Mouse (Mus musculus) midbrain, postnatal 0 days (tissue): ENCODE measurements around the gene Zfp109. TPM values are rescaled to one million over a fixed set of nuclear protein-coding genes. Genes with fewer than 3 reads are reported as not detected.
A peak's percentile ranks its signal among the peaks of the same experiment; 100 is the strongest.

Experiments used
- ATAC-seq: fragments of 200-750 bp; cut with Nextera tagmentation; 2 replicates; pipeline ENCODE4 v1.8.0; 2017; ENCODE audit warnings: moderate number of reproducible peaks, mild to moderate bottlenecking, moderate TSS enrichment, moderate library complexity; ENCODE audit not compliant: low FRiP score
- DNase-seq: peaks from one replicate; pipeline ENCODE4 v3.0.0-alpha.2; 2015; ENCODE audit warnings: low spot score
- H3K27ac ChIP-seq: fragments of 300-500 bp; sonication (generic); 2 replicates; pipeline ENCODE4 v1.5.1; 2014; ENCODE audit warnings: low read depth, mild to moderate bottlenecking, low read length, mixed read lengths
- H3K27me3 ChIP-seq: fragments of 300-500 bp; sonication (generic); 2 replicates; pipeline ENCODE4 v1.6.1; 2014; ENCODE audit warnings: low read length, control low read depth, mixed read lengths; ENCODE audit not compliant: insufficient read depth
- H3K36me3 ChIP-seq: fragments of 300-500 bp; sonication (generic); 2 replicates; pipeline ENCODE4 v1.6.1; 2014; ENCODE audit warnings: low read length, control low read depth, mixed read lengths; ENCODE audit not compliant: insufficient read depth
- H3K4me1 ChIP-seq: fragments of 300-500 bp; sonication (generic); 2 replicates; pipeline ENCODE4 v1.6.1; 2014; ENCODE audit warnings: mild to moderate bottlenecking, control low read depth, antibody characterized with exemption, low read length, mixed read lengths; ENCODE audit not compliant: insufficient read depth
- H3K4me2 ChIP-seq: fragments of 300-500 bp; sonication (generic); 2 replicates; pipeline ENCODE4 v1.6.1; 2014; ENCODE audit warnings: low read depth, mild to moderate bottlenecking, low read length, mixed read lengths; ENCODE audit not compliant: poor library complexity, severe bottlenecking
- H3K4me3 ChIP-seq: fragments of 300-500 bp; sonication (generic); 2 replicates; pipeline ENCODE4 v1.5.1; 2014; ENCODE audit warnings: low read depth, mild to moderate bottlenecking, low read length, moderate library complexity
- H3K9ac ChIP-seq: fragments of 300-500 bp; sonication (generic); replicated peaks from 2 replicates; pipeline ENCODE4 v1.6.1; 2014; ENCODE audit warnings: mild to moderate bottlenecking, low read length, moderate library complexity, mixed read lengths; ENCODE audit not compliant: poor library complexity, severe bottlenecking
- H3K9me3 ChIP-seq: fragments of 300-500 bp; sonication (generic); 2 replicates; pipeline ENCODE4 v1.6.1; 2016; ENCODE audit warnings: low read length, control low read depth
- CTCF ChIP-seq: IDR thresholded peaks from 2 replicates; pipeline ENCODE4 v1.5.1; 2016; ENCODE audit warnings: antibody characterized with exemption, mild to moderate bottlenecking
- WGBS: fragments of 180-500 bp; shearing (Covaris S2); extraction: QIAGEN DNeasy Blood & Tissue Kit; methylation state at CpG from one replicate; pipeline ENCODE4 v1.1.7; 2014; 5-methylcytosine and 5-hydroxymethylcytosine counted together
- polyA plus RNA-seq: library from polyadenylated mRNA; unstranded; fragments of >200 nt; fragmentation: Nextera tagmentation; extraction: Ambion mirVana; gene quantifications from 2 replicates; pipeline ENCODE4 v1.2.1, GENCODE M21; 2015
- total RNA-seq: library from RNA; depleted of rRNA; stranded (reverse); fragments of >200 nt; gene quantifications from 2 replicates; pipeline ENCODE4 v1.2.3, GENCODE M21; 2014

The Zfp109 gene
- total and polyA plus RNA-seq, 2 experiments from 2014 or later, result 2.5 to 5.5 TPM

GRCm38 (mm10) chr7:24268176-24269155, 31.1 kb upstream of the Zfp109 start:
- DNase-seq (peak; percentile 5), ATAC-seq (no peak)
- Histone ChIP-seq H3K4me3 (no peak overlapping the region), H3K9ac (no peak overlapping the region), H3K27me3 (no peaks in the 10 kb centered on the region), H3K27ac (no peak overlapping the region), H3K9me3 (no peaks in the 10 kb centered on the region), H3K36me3 (0 out of 2 replicates have a peak, but pooled peaks cover 3% of the 10 kb centered on the region), H3K4me2 (no peak overlapping the region), H3K4me1 (0 out of 2 replicates have a peak, but pooled peaks cover 4% of the 10 kb centered on the region)
- no peak for TF ChIP-seq CTCF
- 66% methylated on average over 24 of the region's 24 CpGs for WGBS

GRCm38 (mm10) chr7:24260000-24260312, 22.6 kb upstream of the Zfp109 start:
- WGBS, result 91% methylated on average over 4 of the region's 4 CpGs

GRCm38 (mm10) chr7:24259306-24259999, 22.1 kb upstream of the Zfp109 start:
- Histone ChIP-seq H3K36me3 (peaks cover 20% of the 10 kb centered on the region), H3K4me2 (no peak overlapping the region), H3K4me1 (peaks cover 3% of the 10 kb centered on the region), H3K4me3 (no peak overlapping the region), H3K27ac (no peak overlapping the region), H3K9me3 (no peaks in the 10 kb centered on the region), H3K27me3 (no peaks in the 10 kb centered on the region), H3K9ac (no peak overlapping the region)
- ATAC-seq (no peak), DNase-seq (no peak)
- 91% methylated on average over 13 of the region's 13 CpGs for WGBS
- no peak for TF ChIP-seq CTCF

More at GRCm38 (mm10) chr7:24260000-24260312, 22.6 kb upstream of the Zfp109 start:
- Histone ChIP-seq H3K4me3 (no peak overlapping the region), H3K27ac (no peak overlapping the region), H3K36me3 (peaks cover 20% of the 10 kb centered on the region), H3K4me2 (no peak overlapping the region), H3K9me3 (no peaks in the 10 kb centered on the region), H3K27me3 (no peaks in the 10 kb centered on the region), H3K9ac (no peak overlapping the region), H3K4me1 (peaks cover 3% of the 10 kb centered on the region)
- DNase-seq, result no peak
- no peak for TF ChIP-seq CTCF
- no peak for ATAC-seq

- peak within 1 kb of the TSS; percentile 71 for H3K4me2 ChIP-seq
- 21% methylated on average over 21 of the region's 21 CpGs for WGBS
- no peaks in the 10 kb centered on the region for H3K27me3 ChIP-seq
- peaks cover 3% of the 10 kb centered on the region for H3K4me1 ChIP-seq
- H3K4me3 ChIP-seq, result peak within 1 kb of the TSS; percentile 56
- peaks cover 5% of the 10 kb centered on the region; the same call in 1 of the 2 replicates for H3K36me3 ChIP-seq
- DNase-seq, result peak; percentile 95
- ATAC-seq, result peak; percentile 83
- H3K9me3 ChIP-seq, result no peaks in the 10 kb centered on the region
- TF ChIP-seq CTCF, result no peak
- H3K9ac ChIP-seq, result peak within 1 kb of the TSS; percentile 55
- H3K27ac ChIP-seq, result peak within 1 kb of the TSS; percentile 34; the same call in 1 of the 2 replicates
Measured at GRCm38 (mm10) chr7:24254633-24255474, 17.5 kb upstream of the Zfp109 start, which contains the start of gene Zfp108. Zfp108 (plus strand) TSS chr7:24254794.

- H3K27me3 ChIP-seq, result no peaks in the 10 kb centered on the region
- no peak overlapping the region for H3K27ac ChIP-seq
- peaks cover 3% of the 10 kb centered on the region; the same call in 1 of the 2 replicates for H3K36me3 ChIP-seq
- TF ChIP-seq CTCF, result no peak
- H3K4me1 ChIP-seq, result peaks cover 3% of the 10 kb centered on the region
- 64% methylated on average over 9 of the region's 9 CpGs for WGBS
- peak; percentile 49 for ATAC-seq
- H3K4me3 ChIP-seq, result peak overlapping the region; percentile 56
- H3K9ac ChIP-seq, result peak overlapping the region; percentile 55; the same call in 1 of the 2 replicates
- peak overlapping the region; percentile 71 for H3K4me2 ChIP-seq
- DNase-seq, result no peak
- no peaks in the 10 kb centered on the region for H3K9me3 ChIP-seq
Measured at GRCm38 (mm10) chr7:24253779-24254615, 16.6 kb upstream of the Zfp109 start.
